Mouse (Mus musculus): ENCODE data around the gene Por. TPM values are rescaled to one million over a fixed set of nuclear protein-coding genes. Genes with fewer than 3 reads are reported as not detected.

Por gene
- polyA plus RNA-seq, 1 experiment = 50.8 TPM

DNA sequence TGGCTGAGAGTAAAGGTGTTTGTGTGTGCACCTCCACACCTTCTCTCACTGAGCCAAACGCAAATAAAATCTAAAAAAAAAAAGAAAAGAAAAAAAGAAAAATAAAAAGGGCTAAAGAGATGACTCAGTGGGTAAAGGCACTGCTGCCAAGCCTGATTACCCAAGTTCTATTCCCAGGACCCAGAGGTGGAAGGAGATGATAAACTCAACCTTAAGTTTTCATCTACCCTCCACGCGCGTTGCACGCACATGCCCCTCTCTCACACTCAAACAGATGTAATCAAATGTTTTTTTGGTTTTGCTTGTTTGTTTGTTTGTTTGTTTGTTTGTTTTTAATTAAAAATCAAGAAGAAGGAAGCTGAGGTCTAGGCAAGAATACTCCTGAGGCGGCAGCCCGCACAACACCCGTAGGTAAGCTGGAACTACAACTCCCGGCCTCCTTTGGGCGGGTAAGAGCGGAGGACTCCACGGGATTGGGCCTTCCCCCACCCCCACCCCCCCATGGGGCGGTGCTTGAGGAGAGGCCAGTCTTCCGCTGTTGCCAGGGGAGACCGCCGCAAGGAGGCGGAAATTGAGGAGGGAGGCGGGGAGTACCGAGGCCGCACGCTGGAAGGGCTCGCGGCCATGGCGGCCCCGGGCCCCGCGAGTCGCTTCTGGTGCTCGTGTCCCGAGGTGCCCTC is 37.6 kb upstream of the Por start, which contains the start of gene Rhbdd2:
Gene Rhbdd2 (plus strand): TSS at position 502 of the 680 bp plus-strand sequence.
- TF ChIP-seq CTCF (IDR thresholded peaks at IDR 0.05; ENCODE audit: extremely low read depth, insufficient read depth, insufficient read length, insufficient replicate concordance) (no peak), POLR2A (IDR thresholded peaks at IDR 0.05; ENCODE audit: low read depth, low read length) (peak; percentile 75)
- H3K36me3 ChIP-seq (ENCODE audit: control insufficient read depth, insufficient read depth, low read length) = peaks cover 4% of the 10 kb centered on the region; the same call in 1 of the 2 replicates
- H3K27me3 ChIP-seq (ENCODE audit: control insufficient read depth, insufficient read depth, low read length) = no peaks in the 10 kb centered on the region
- H3K4me1 ChIP-seq (ENCODE audit: control insufficient read depth, insufficient read depth, insufficient read length) = peaks cover 4% of the 10 kb centered on the region; the same call in 1 of the 2 replicates
- DNase-seq (ENCODE audit: low read depth in 1 of 2, low spot score in 2 of 2) = peak; percentile 97 to 99
- H3K27ac ChIP-seq (ENCODE audit: insufficient read depth, low read length) = peak within 1 kb of the TSS; percentile 74
- WGBS = 14% methylated on average over 30 of the region's 30 CpGs
- H3K4me3 ChIP-seq (ENCODE audit: extremely low read depth, insufficient read depth, insufficient read length) = peak within 1 kb of the TSS; percentile 90

DNA sequence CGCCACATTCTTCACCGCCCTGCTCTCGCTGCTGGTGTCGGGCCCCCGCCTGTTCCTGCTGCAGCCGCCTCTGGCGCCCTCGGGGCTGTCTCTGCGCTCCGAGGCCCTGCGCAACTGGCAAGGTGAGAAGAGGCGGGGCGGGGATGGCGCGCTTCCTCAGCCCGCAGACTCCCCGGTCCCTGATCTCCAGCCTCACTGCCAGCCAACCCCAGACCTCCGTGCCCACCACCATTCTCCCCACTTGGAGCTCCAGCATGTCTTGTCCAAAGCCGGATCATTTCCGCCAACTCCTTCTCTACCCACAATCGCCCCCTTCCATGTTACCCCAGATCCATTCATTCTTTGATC is 37.1 kb upstream of the Por start:
- Histone ChIP-seq H3K4me3 (ENCODE audit: extremely low read depth, insufficient read depth, insufficient read length) (peak overlapping the region; percentile 90), H3K27ac (ENCODE audit: insufficient read depth, low read length) (peak overlapping the region; percentile 74), H3K27me3 (ENCODE audit: control insufficient read depth, insufficient read depth, low read length) (no peaks in the 10 kb centered on the region), H3K4me1 (ENCODE audit: control insufficient read depth, insufficient read depth, insufficient read length) (peaks cover 4% of the 10 kb centered on the region; the same call in 1 of the 2 replicates), H3K36me3 (ENCODE audit: control insufficient read depth, insufficient read depth, low read length) (peaks cover 5% of the 10 kb centered on the region; the same call in 1 of the 2 replicates)
- no peak for TF ChIP-seq CTCF (IDR thresholded peaks at IDR 0.05; ENCODE audit: extremely low read depth, insufficient read depth, insufficient read length, insufficient replicate concordance)
- TF ChIP-seq POLR2A (IDR thresholded peaks at IDR 0.05; ENCODE audit: low read depth, low read length) = no peak
- WGBS = 0% methylated on average over 21 of the region's 21 CpGs
- no peak for DNase-seq (ENCODE audit: low read depth in 1 of 2, low spot score in 2 of 2)

- H3K27ac ChIP-seq (ENCODE audit: insufficient read depth, low read length) = no peak overlapping the region
- H3K4me3 ChIP-seq (ENCODE audit: extremely low read depth, insufficient read depth, insufficient read length) = no peak overlapping the region
- H3K4me1 ChIP-seq (ENCODE audit: control insufficient read depth, insufficient read depth, insufficient read length) = no peaks in the 10 kb centered on the region
- no peak for DNase-seq (ENCODE audit: low read depth in 1 of 2, low spot score in 2 of 2)
- no peaks in the 10 kb centered on the region for H3K27me3 ChIP-seq (ENCODE audit: control insufficient read depth, insufficient read depth, low read length)
- 53% methylated on average over 7 of the region's 7 CpGs for WGBS
- peaks cover 6% of the 10 kb centered on the region; the same call in 1 of the 2 replicates for H3K36me3 ChIP-seq (ENCODE audit: control insufficient read depth, insufficient read depth, low read length)
- TF ChIP-seq POLR2A (IDR thresholded peaks at IDR 0.05; ENCODE audit: low read depth, low read length) (no peak), CTCF (IDR thresholded peaks at IDR 0.05; ENCODE audit: extremely low read depth, insufficient read depth, insufficient read length, insufficient replicate concordance) (no peak)
Measured at GRCm38 (mm10) chr5:135639760-135640458, 29.9 kb upstream of the Por start.

DNA sequence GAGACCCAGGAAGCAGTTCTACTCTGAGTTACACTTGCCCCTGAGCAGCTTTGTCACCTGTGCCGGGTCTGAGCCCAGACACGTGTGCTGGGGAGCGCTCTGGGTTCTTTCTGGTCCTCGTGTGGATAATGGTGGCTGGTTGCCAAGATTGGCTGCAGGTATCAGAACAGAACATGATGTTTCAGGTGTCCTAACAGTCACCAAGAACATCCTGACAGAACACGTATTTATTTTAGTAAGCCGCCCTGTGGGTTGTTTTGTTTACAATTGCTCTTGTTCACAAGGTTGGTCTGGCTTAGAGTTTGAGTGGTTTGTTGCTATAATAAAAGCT is 29.4 kb upstream of the Por start:
- 77% methylated on average over 6 of the region's 6 CpGs for WGBS
- H3K36me3 ChIP-seq (ENCODE audit: control insufficient read depth, insufficient read depth, low read length) = peaks cover 6% of the 10 kb centered on the region; the same call in 1 of the 2 replicates
- H3K27me3 ChIP-seq (ENCODE audit: control insufficient read depth, insufficient read depth, low read length) = no peaks in the 10 kb centered on the region
- no peak overlapping the region for H3K27ac ChIP-seq (ENCODE audit: insufficient read depth, low read length)
- H3K4me1 ChIP-seq (ENCODE audit: control insufficient read depth, insufficient read depth, insufficient read length) = no peaks in the 10 kb centered on the region
- no peak for DNase-seq (ENCODE audit: low read depth in 1 of 2, low spot score in 2 of 2)
- TF ChIP-seq CTCF (IDR thresholded peaks at IDR 0.05; ENCODE audit: extremely low read depth, insufficient read depth, insufficient read length, insufficient replicate concordance) = no peak
- TF ChIP-seq POLR2A (IDR thresholded peaks at IDR 0.05; ENCODE audit: low read depth, low read length) = no peak
- H3K4me3 ChIP-seq (ENCODE audit: extremely low read depth, insufficient read depth, insufficient read length) = no peak overlapping the region

GRCm38 (mm10) chr5:135641028-135641427 is 28.8 kb upstream of the Por start:
- no peak for DNase-seq (ENCODE audit: low read depth in 1 of 2, low spot score in 2 of 2)
- TF ChIP-seq POLR2A (IDR thresholded peaks at IDR 0.05; ENCODE audit: low read depth, low read length) = no peak
- TF ChIP-seq CTCF (IDR thresholded peaks at IDR 0.05; ENCODE audit: extremely low read depth, insufficient read depth, insufficient read length, insufficient replicate concordance) = no peak
- Histone ChIP-seq H3K27me3 (ENCODE audit: control insufficient read depth, insufficient read depth, low read length) (no peaks in the 10 kb centered on the region), H3K4me3 (ENCODE audit: extremely low read depth, insufficient read depth, insufficient read length) (no peak overlapping the region), H3K27ac (ENCODE audit: insufficient read depth, low read length) (no peak overlapping the region), H3K4me1 (ENCODE audit: control insufficient read depth, insufficient read depth, insufficient read length) (no peaks in the 10 kb centered on the region), H3K36me3 (ENCODE audit: control insufficient read depth, insufficient read depth, low read length) (peaks cover 4% of the 10 kb centered on the region; the same call in 1 of the 2 replicates)
- 76% methylated on average over 1 of the region's 1 CpGs for WGBS

DNA sequence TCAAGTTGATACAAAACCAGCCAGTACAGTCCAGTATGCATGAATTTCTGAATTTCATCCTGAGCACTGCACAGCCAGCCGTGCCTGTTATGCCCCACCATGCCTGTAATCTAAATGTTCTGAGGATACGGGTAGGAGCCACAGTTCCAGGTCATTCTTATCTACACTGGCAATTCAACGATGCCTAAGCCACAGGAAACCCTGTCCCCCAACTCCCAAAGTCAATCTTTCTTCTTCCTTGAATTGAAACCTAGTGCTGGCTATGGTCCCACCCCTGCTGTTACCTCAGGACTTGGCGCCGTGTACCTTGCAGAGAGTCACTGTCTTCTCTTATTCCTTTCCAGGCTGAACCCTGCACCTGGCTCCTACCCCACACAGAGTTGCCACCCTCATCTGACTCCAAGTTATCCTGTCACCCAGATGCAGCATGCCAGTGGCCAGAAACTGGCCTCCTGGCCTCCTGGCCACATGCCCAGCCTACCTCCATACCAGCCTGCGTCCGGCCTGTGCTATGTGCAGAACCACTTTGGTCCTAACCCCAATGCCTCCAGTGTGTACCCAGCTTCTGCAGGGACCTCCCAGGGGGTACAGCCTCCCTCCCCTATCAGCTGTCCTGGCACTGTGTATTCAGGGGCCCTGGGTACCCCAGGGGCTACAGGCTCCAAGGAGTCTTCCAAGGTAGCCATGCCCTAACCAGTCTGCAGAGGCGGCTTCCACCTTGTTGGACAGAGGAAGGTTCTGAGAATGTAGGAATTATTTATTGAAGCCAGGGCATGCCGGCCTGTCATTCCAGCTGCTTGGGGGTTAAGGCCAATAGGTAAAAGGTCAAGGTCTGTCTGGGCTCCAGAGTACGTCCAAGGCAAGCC is 26.9 kb upstream of the Por start:
- no peak overlapping the region for H3K27ac ChIP-seq (ENCODE audit: insufficient read depth, low read length)
- 0 out of 2 replicates have a peak, but pooled peaks cover 1% of the 10 kb centered on the region for H3K36me3 ChIP-seq (ENCODE audit: control insufficient read depth, insufficient read depth, low read length)
- no peak for TF ChIP-seq CTCF (IDR thresholded peaks at IDR 0.05; ENCODE audit: extremely low read depth, insufficient read depth, insufficient read length, insufficient replicate concordance)
- no peak for TF ChIP-seq POLR2A (IDR thresholded peaks at IDR 0.05; ENCODE audit: low read depth, low read length)
- 82% methylated on average over 10 of the region's 10 CpGs for WGBS
- H3K27me3 ChIP-seq (ENCODE audit: control insufficient read depth, insufficient read depth, low read length) = no peaks in the 10 kb centered on the region
- H3K4me3 ChIP-seq (ENCODE audit: extremely low read depth, insufficient read depth, insufficient read length) = no peak overlapping the region
- H3K4me1 ChIP-seq (ENCODE audit: control insufficient read depth, insufficient read depth, insufficient read length) = no peaks in the 10 kb centered on the region
- DNase-seq (ENCODE audit: low read depth in 1 of 2, low spot score in 2 of 2) = no peak

Data from spleen, adult 2 months (tissue).